Mouse (Mus musculus): ENCODE data around the gene Tada3. TPM values are rescaled to one million over a fixed set of nuclear protein-coding genes. Genes with fewer than 3 reads are reported as not detected.

Tada3 gene
- polyA plus RNA-seq, 1 experiment from 2014 or later, result 44.9 TPM

- 76% methylated on average over 4 of the region's 4 CpGs for WGBS
- H3K4me3 ChIP-seq (replicated peaks; ENCODE audit: low read length), result no peak overlapping the region
Observed at GRCm38 (mm10) chr6:113361476-113361875, 16.2 kb downstream of the Tada3 start.

GRCm38 (mm10) chr6:113353696-113354095 lies 24.0 kb downstream of the Tada3 start:
- Histone ChIP-seq H3K27ac (ENCODE audit: low read length) (no peak overlapping the region), H3K4me3 (replicated peaks; ENCODE audit: low read length) (no peak overlapping the region), H3K9me3 (replicated peaks; ENCODE audit: control insufficient read depth, low read length) (no peaks in the 10 kb centered on the region), H3K4me2 (ENCODE audit: low read depth, low read length) (no peak overlapping the region), H3K4me1 (ENCODE audit: control insufficient read depth, insufficient read depth, low read length) (no peaks in the 10 kb centered on the region), H3K36me3 (ENCODE audit: control insufficient read depth, insufficient read depth, low read length) (no peaks in the 10 kb centered on the region), H3K27me3 (ENCODE audit: control insufficient read depth, insufficient read depth, low read length) (no peaks in the 10 kb centered on the region), H3K9ac (ENCODE audit: low read length) (no peak overlapping the region)
- 69% methylated on average over 3 of the region's 3 CpGs for WGBS
- ATAC-seq (ENCODE audit: insufficient read depth, low FRiP score), result no peak

More at GRCm38 (mm10) chr6:113361476-113361875, 16.2 kb downstream of the Tada3 start:
- Histone ChIP-seq H3K9me3 (replicated peaks; ENCODE audit: control insufficient read depth, low read length) (no peaks in the 10 kb centered on the region), H3K4me2 (ENCODE audit: low read depth, low read length) (no peak overlapping the region), H3K27me3 (ENCODE audit: control insufficient read depth, insufficient read depth, low read length) (no peaks in the 10 kb centered on the region), H3K36me3 (ENCODE audit: control insufficient read depth, insufficient read depth, low read length) (no peaks in the 10 kb centered on the region), H3K27ac (ENCODE audit: low read length) (no peak overlapping the region), H3K4me1 (ENCODE audit: control insufficient read depth, insufficient read depth, low read length) (no peaks in the 10 kb centered on the region), H3K9ac (ENCODE audit: low read length) (no peak overlapping the region)
- ATAC-seq (ENCODE audit: insufficient read depth, low FRiP score), result no peak

- Histone ChIP-seq H3K9me3 (replicated peaks; ENCODE audit: control insufficient read depth, low read length) (no peaks in the 10 kb centered on the region), H3K4me3 (replicated peaks; ENCODE audit: low read length) (no peak overlapping the region), H3K4me1 (ENCODE audit: control insufficient read depth, insufficient read depth, low read length) (no peaks in the 10 kb centered on the region), H3K27ac (ENCODE audit: low read length) (no peak overlapping the region), H3K4me2 (ENCODE audit: low read depth, low read length) (no peak overlapping the region), H3K36me3 (ENCODE audit: control insufficient read depth, insufficient read depth, low read length) (no peaks in the 10 kb centered on the region), H3K27me3 (ENCODE audit: control insufficient read depth, insufficient read depth, low read length) (no peaks in the 10 kb centered on the region), H3K9ac (ENCODE audit: low read length) (no peak overlapping the region)
- 74% methylated on average over 3 of the region's 3 CpGs for WGBS
- no peak for ATAC-seq (ENCODE audit: insufficient read depth, low FRiP score)
Observed at GRCm38 (mm10) chr6:113352820-113353219, 24.9 kb downstream of the Tada3 start.

GRCm38 (mm10) chr6:113351653-113352052 lies 26.0 kb downstream of the Tada3 start:
- Histone ChIP-seq H3K27ac (ENCODE audit: low read length) (no peak overlapping the region), H3K4me1 (ENCODE audit: control insufficient read depth, insufficient read depth, low read length) (no peaks in the 10 kb centered on the region), H3K27me3 (ENCODE audit: control insufficient read depth, insufficient read depth, low read length) (no peaks in the 10 kb centered on the region), H3K9ac (ENCODE audit: low read length) (no peak overlapping the region), H3K9me3 (replicated peaks; ENCODE audit: control insufficient read depth, low read length) (no peaks in the 10 kb centered on the region), H3K4me3 (replicated peaks; ENCODE audit: low read length) (no peak overlapping the region), H3K36me3 (ENCODE audit: control insufficient read depth, insufficient read depth, low read length) (no peaks in the 10 kb centered on the region), H3K4me2 (ENCODE audit: low read depth, low read length) (no peak overlapping the region)
- 41% methylated on average over 10 of the region's 10 CpGs for WGBS
- no peak for ATAC-seq (ENCODE audit: insufficient read depth, low FRiP score)

GRCm38 (mm10) chr6:113351161-113351560 lies 26.5 kb downstream of the Tada3 start:
- Histone ChIP-seq H3K4me2 (ENCODE audit: low read depth, low read length) (no peak overlapping the region), H3K9me3 (replicated peaks; ENCODE audit: control insufficient read depth, low read length) (no peaks in the 10 kb centered on the region), H3K27me3 (ENCODE audit: control insufficient read depth, insufficient read depth, low read length) (no peaks in the 10 kb centered on the region), H3K27ac (ENCODE audit: low read length) (no peak overlapping the region), H3K4me1 (ENCODE audit: control insufficient read depth, insufficient read depth, low read length) (no peaks in the 10 kb centered on the region), H3K4me3 (replicated peaks; ENCODE audit: low read length) (no peak overlapping the region), H3K36me3 (ENCODE audit: control insufficient read depth, insufficient read depth, low read length) (no peaks in the 10 kb centered on the region), H3K9ac (ENCODE audit: low read length) (no peak overlapping the region)
- WGBS, result 61% methylated on average over 1 of the region's 1 CpGs
- no peak for ATAC-seq (ENCODE audit: insufficient read depth, low FRiP score)

GRCm38 (mm10) chr6:113350538-113350937 lies 27.1 kb downstream of the Tada3 start:
- Histone ChIP-seq H3K4me3 (replicated peaks; ENCODE audit: low read length) (no peak overlapping the region), H3K36me3 (ENCODE audit: control insufficient read depth, insufficient read depth, low read length) (no peaks in the 10 kb centered on the region), H3K9ac (ENCODE audit: low read length) (no peak overlapping the region), H3K27me3 (ENCODE audit: control insufficient read depth, insufficient read depth, low read length) (no peaks in the 10 kb centered on the region), H3K4me2 (ENCODE audit: low read depth, low read length) (no peak overlapping the region), H3K4me1 (ENCODE audit: control insufficient read depth, insufficient read depth, low read length) (no peaks in the 10 kb centered on the region), H3K9me3 (replicated peaks; ENCODE audit: control insufficient read depth, low read length) (no peaks in the 10 kb centered on the region), H3K27ac (ENCODE audit: low read length) (no peak overlapping the region)
- ATAC-seq (ENCODE audit: insufficient read depth, low FRiP score), result peak; percentile 29; the same call in 1 of the 2 replicates

GRCm38 (mm10) chr6:113346897-113347296 lies 30.8 kb downstream of the Tada3 start:
- no peak for ATAC-seq (ENCODE audit: insufficient read depth, low FRiP score)
- Histone ChIP-seq H3K27ac (ENCODE audit: low read length) (no peak overlapping the region), H3K27me3 (ENCODE audit: control insufficient read depth, insufficient read depth, low read length) (no peaks in the 10 kb centered on the region), H3K4me1 (ENCODE audit: control insufficient read depth, insufficient read depth, low read length) (peaks cover 21% of the 10 kb centered on the region), H3K9ac (ENCODE audit: low read length) (no peak overlapping the region), H3K36me3 (ENCODE audit: control insufficient read depth, insufficient read depth, low read length) (no peaks in the 10 kb centered on the region), H3K4me2 (ENCODE audit: low read depth, low read length) (no peak overlapping the region), H3K4me3 (replicated peaks; ENCODE audit: low read length) (no peak overlapping the region), H3K9me3 (replicated peaks; ENCODE audit: control insufficient read depth, low read length) (no peaks in the 10 kb centered on the region)
- WGBS, result 59% methylated on average over 4 of the region's 4 CpGs

GRCm38 (mm10) chr6:113344321-113344720 lies 33.4 kb downstream of the Tada3 start:
- H3K9ac ChIP-seq (ENCODE audit: low read length), result peak overlapping the region; percentile 88
- H3K27ac ChIP-seq (ENCODE audit: low read length), result peak overlapping the region; percentile 53
- H3K4me3 ChIP-seq (replicated peaks; ENCODE audit: low read length), result peak overlapping the region; percentile 66
- ATAC-seq (ENCODE audit: insufficient read depth, low FRiP score), result no peak
- 21% methylated on average over 2 of the region's 2 CpGs for WGBS
- H3K4me2 ChIP-seq (ENCODE audit: low read depth, low read length), result peak overlapping the region; percentile 60
- no peaks in the 10 kb centered on the region for H3K36me3 ChIP-seq (ENCODE audit: control insufficient read depth, insufficient read depth, low read length)
- H3K4me1 ChIP-seq (ENCODE audit: control insufficient read depth, insufficient read depth, low read length), result peaks cover 24% of the 10 kb centered on the region
- no peaks in the 10 kb centered on the region for H3K27me3 ChIP-seq (ENCODE audit: control insufficient read depth, insufficient read depth, low read length)
- H3K9me3 ChIP-seq (replicated peaks; ENCODE audit: control insufficient read depth, low read length), result no peaks in the 10 kb centered on the region

- WGBS, result 10% methylated on average over 32 of the region's 32 CpGs
- Histone ChIP-seq H3K4me3 (replicated peaks; ENCODE audit: low read length) (peak within 1 kb of the TSS; percentile 66), H3K36me3 (ENCODE audit: control insufficient read depth, insufficient read depth, low read length) (0 out of 2 replicates have a peak, but pooled peaks cover 4% of the 10 kb centered on the region), H3K27ac (ENCODE audit: low read length) (peak within 1 kb of the TSS; percentile 53), H3K4me1 (ENCODE audit: control insufficient read depth, insufficient read depth, low read length) (peaks cover 24% of the 10 kb centered on the region), H3K9ac (ENCODE audit: low read length) (peak within 1 kb of the TSS; percentile 88), H3K27me3 (ENCODE audit: control insufficient read depth, insufficient read depth, low read length) (no peaks in the 10 kb centered on the region), H3K4me2 (ENCODE audit: low read depth, low read length) (peak within 1 kb of the TSS; percentile 60), H3K9me3 (replicated peaks; ENCODE audit: control insufficient read depth, low read length) (no peaks in the 10 kb centered on the region)
- peak; percentile 87 for ATAC-seq (ENCODE audit: insufficient read depth, low FRiP score)
Observed at GRCm38 (mm10) chr6:113343177-113344092, 34.2 kb downstream of the Tada3 start, which contains the start of gene Camk1. TSS of gene Camk1 (minus strand) at chr6:113343984.
